Mouse (Mus musculus): Measurements from ENCODE around the gene Zfp352. TPM values are rescaled to one million over a fixed set of nuclear protein-coding genes. Genes with fewer than 3 reads are reported as not detected.
"Not testable (repeated sequence)": the region's sequence is repeated elsewhere in the genome, so short reads cannot be mapped to it uniquely, and the experiment has no call there.

The Zfp352 gene
- not detected in 2 replicates for polyA plus RNA-seq (2012; ENCODE audit: insufficient read depth, insufficient read length, missing spikeins)

- no peaks in the 10 kb centered on the region for H3K4me1 ChIP-seq (ENCODE audit: control insufficient read depth, insufficient read depth, insufficient read length, low read length)
- H3K27ac ChIP-seq (replicated peaks; ENCODE audit: low read depth, low read length), result no peak within 1 kb of the TSS
- H3K4me3 ChIP-seq (ENCODE audit: insufficient read depth, low read depth, low read length), result no peak within 1 kb of the TSS
Measured at GRCm38 (mm10) chr4:90218520-90218919, at the start of gene Zfp352. TSS of gene Zfp352 (plus strand) at chr4:90218820.

- H3K27ac ChIP-seq (replicated peaks; ENCODE audit: low read depth, low read length), result no peak overlapping the region
- no peak overlapping the region for H3K4me3 ChIP-seq (ENCODE audit: insufficient read depth, low read depth, low read length)
Measured at GRCm38 (mm10) chr4:90170890-90171483, 47.6 kb upstream of the Zfp352 start.

GRCm38 (mm10) chr4:90174036-90174435 lies 44.6 kb upstream of the Zfp352 start:
- H3K27ac ChIP-seq (replicated peaks; ENCODE audit: low read depth, low read length), result no peak overlapping the region
- H3K4me1 ChIP-seq (ENCODE audit: control insufficient read depth, insufficient read depth, insufficient read length, low read length), result no peaks in the 10 kb centered on the region
- H3K4me3 ChIP-seq (ENCODE audit: insufficient read depth, low read depth, low read length), result no peak overlapping the region

More at GRCm38 (mm10) chr4:90170890-90171483, 47.6 kb upstream of the Zfp352 start:
- H3K4me1 ChIP-seq (ENCODE audit: control insufficient read depth, insufficient read depth, insufficient read length, low read length), result no peaks in the 10 kb centered on the region

- Histone ChIP-seq H3K4me1 (ENCODE audit: control insufficient read depth, insufficient read depth, insufficient read length, low read length) (no peaks in the 10 kb centered on the region), H3K4me3 (ENCODE audit: insufficient read depth, low read depth, low read length) (no peak overlapping the region), H3K27ac (replicated peaks; ENCODE audit: low read depth, low read length) (no peak overlapping the region)
Measured at GRCm38 (mm10) chr4:90203421-90203820, 15.2 kb upstream of the Zfp352 start.

GRCm38 (mm10) chr4:90211475-90211874 lies 7.1 kb upstream of the Zfp352 start:
- Histone ChIP-seq H3K27ac (replicated peaks; ENCODE audit: low read depth, low read length) (no peak overlapping the region), H3K4me3 (ENCODE audit: insufficient read depth, low read depth, low read length) (no peak overlapping the region)

GRCm38 (mm10) chr4:90212076-90212475 lies 6.5 kb upstream of the Zfp352 start:
- no peak overlapping the region for H3K27ac ChIP-seq (replicated peaks; ENCODE audit: low read depth, low read length)
- H3K4me3 ChIP-seq (ENCODE audit: insufficient read depth, low read depth, low read length), result no peak overlapping the region
- no peaks in the 10 kb centered on the region for H3K4me1 ChIP-seq (ENCODE audit: control insufficient read depth, insufficient read depth, insufficient read length, low read length)

More at GRCm38 (mm10) chr4:90211475-90211874, 7.1 kb upstream of the Zfp352 start:
- H3K4me1 ChIP-seq (ENCODE audit: control insufficient read depth, insufficient read depth, insufficient read length, low read length), result no peaks in the 10 kb centered on the region

- H3K27ac ChIP-seq (replicated peaks; ENCODE audit: low read depth, low read length); H3K4me1 ChIP-seq (ENCODE audit: control insufficient read depth, insufficient read depth, insufficient read length, low read length); H3K4me3 ChIP-seq (ENCODE audit: insufficient read depth, low read depth, low read length): not testable (repeated sequence)
Measured at GRCm38 (mm10) chr4:90235646-90236045, 17.0 kb downstream of the Zfp352 start.

- Histone ChIP-seq H3K4me3 (ENCODE audit: insufficient read depth, low read depth, low read length) (no peak overlapping the region), H3K27ac (replicated peaks; ENCODE audit: low read depth, low read length) (no peak overlapping the region), H3K4me1 (ENCODE audit: control insufficient read depth, insufficient read depth, insufficient read length, low read length) (no peaks in the 10 kb centered on the region)
Measured at GRCm38 (mm10) chr4:90269781-90270180, 51.2 kb downstream of the Zfp352 start.

Measured in brown adipose tissue, adult 24 weeks (tissue).